ENCODE assay signal across 10 mouse cellular contexts in genomic region chr13:56258196-56259020, GRCm38 (mm10). TPM values are rescaled to one million over a fixed set of nuclear protein-coding genes. Genes with fewer than 3 reads are reported as not detected.
DNase-seq lines count a peak whose midpoint lies in the region; ATAC-seq and TF ChIP-seq lines count a peak whose summit lies in the region.
"Had no signal": no experiment of that assay in that cellular context is flagged by ENCODE, and none has a peak within 500 bp of the region (broad histone marks: within the 10 kb centered on the region; RNA-seq: fewer than 3 reads in every experiment).

No protein-coding gene starts in this region.

- no peak for ATAC-seq in hindbrain, embryonic 16.5 days
- no peak for ATAC-seq in neural tube, embryonic 14.5 days (ENCODE audit: low read depth)

- DNase-seq in kidney, postnatal 4 days, result peak; percentile 10 to 34
- no peak for DNase-seq in kidney, adult 2 months
- peak; percentile 55 for DNase-seq in embryo, embryonic 9.5 days (ENCODE audit: extremely low spot score)
- DNase-seq in adrenal gland, postnatal 14 days, result no peak
- no peak for DNase-seq in urinary bladder, postnatal 4 days (ENCODE audit: low spot score in 2 of 2)
- no peak for DNase-seq in spleen, postnatal 10 days (ENCODE audit: low spot score in 2 of 2)
- DNase-seq: right cerebral cortex, postnatal 25 days had no signal

- no peak for TF ChIP-seq CTCF in kidney, adult 2 months (conservative IDR thresholded peaks at IDR 0.05; ENCODE audit: insufficient read depth, insufficient read length, low read depth, low read length)

- H3K4me3 ChIP-seq in kidney, adult 2 months (ENCODE audit: insufficient read depth, low read depth, low read length), result no peak overlapping the region
- peak overlapping the region; percentile 34 for H3K4me3 ChIP-seq in hindbrain, embryonic 16.5 days (ENCODE audit: low read length)
- peak overlapping the region; percentile 24 for H3K4me3 ChIP-seq in neural tube, embryonic 14.5 days (ENCODE audit: low read depth, low read length)

- H3K9ac ChIP-seq in hindbrain, embryonic 16.5 days (ENCODE audit: low read depth, low read length), result peak overlapping the region; percentile 22; the same call in 1 of the 2 replicates
- H3K9ac ChIP-seq in neural tube, embryonic 14.5 days (replicated peaks; ENCODE audit: low read depth, low read length), result no peak overlapping the region

- H3K4me2 ChIP-seq in hindbrain, embryonic 16.5 days (ENCODE audit: low read length), result peak overlapping the region; percentile 57
- peak overlapping the region; percentile 50 for H3K4me2 ChIP-seq in neural tube, embryonic 14.5 days (ENCODE audit: low read depth, low read length)

- TF ChIP-seq POLR2A in kidney, adult 2 months (IDR thresholded peaks at IDR 0.05; ENCODE audit: low read depth, low read length), result no peak

- no peaks in the 10 kb centered on the region for H3K36me3 ChIP-seq in kidney, adult 2 months (ENCODE audit: control insufficient read depth, insufficient read depth, low read length)
- H3K36me3 ChIP-seq in hindbrain, embryonic 16.5 days (ENCODE audit: control insufficient read depth, insufficient read depth, low read length), result no peaks in the 10 kb centered on the region
- no peaks in the 10 kb centered on the region for H3K36me3 ChIP-seq in neural tube, embryonic 14.5 days (ENCODE audit: control insufficient read depth, insufficient read depth, low read length)

- H3K9me3 ChIP-seq in hindbrain, embryonic 16.5 days (ENCODE audit: control insufficient read depth, low read length), result no peaks in the 10 kb centered on the region
- H3K9me3 ChIP-seq in neural tube, embryonic 14.5 days (ENCODE audit: control insufficient read depth, low read length), result no peaks in the 10 kb centered on the region

- H3K27ac ChIP-seq in kidney, adult 2 months (ENCODE audit: insufficient read depth, low read depth, low read length), result no peak overlapping the region
- no peak overlapping the region for H3K27ac ChIP-seq in hindbrain, embryonic 16.5 days (ENCODE audit: low read depth, low read length)
- H3K27ac ChIP-seq in neural tube, embryonic 14.5 days (ENCODE audit: low read depth, low read length), result no peak overlapping the region

- H3K4me1 ChIP-seq in kidney, adult 2 months (ENCODE audit: control insufficient read depth, insufficient read depth, low read length), result no peaks in the 10 kb centered on the region
- peaks cover 11% of the 10 kb centered on the region for H3K4me1 ChIP-seq in hindbrain, embryonic 16.5 days (ENCODE audit: control insufficient read depth, insufficient read depth, low read depth, low read length)
- H3K4me1 ChIP-seq in neural tube, embryonic 14.5 days (ENCODE audit: control insufficient read depth, insufficient read depth, low read length), result 0 out of 2 replicates have a peak, but pooled peaks cover 3% of the 10 kb centered on the region

- 0 out of 2 replicates have a peak, but pooled peaks cover 2% of the 10 kb centered on the region for H3K27me3 ChIP-seq in kidney, adult 2 months (replicated peaks; ENCODE audit: control insufficient read depth, insufficient read depth, low read length)
- peaks cover 81% of the 10 kb centered on the region for H3K27me3 ChIP-seq in hindbrain, embryonic 16.5 days (replicated peaks; ENCODE audit: control insufficient read depth, insufficient read depth, low read length)
- H3K27me3 ChIP-seq in neural tube, embryonic 14.5 days (ENCODE audit: control insufficient read depth, insufficient read depth, low read length), result peaks cover 74% of the 10 kb centered on the region

- 2% methylated on average over 52 of the region's 52 CpGs for WGBS in kidney, adult 2 months
- WGBS in hindbrain, embryonic 16.5 days, result under 1% methylated on average over 52 of the region's 52 CpGs
- under 1% methylated on average over 52 of the region's 52 CpGs for WGBS in neural tube, embryonic 14.5 days

RNA-seq across cellular contexts. Expression of gene Neurog1, which starts 6.4 kb away (rescaled TPM):
- polyA plus RNA-seq in kidney, adult 2 months (2012; rRNA removed), result not detected in 2 replicates
- polyA plus RNA-seq in hindbrain, embryonic 16.5 days (2015; fragmentation: Nextera tagmentation; extraction: Ambion mirVana), result 0.11 and 1.0 TPM in 2 replicates
- polyA plus RNA-seq in neural tube, embryonic 14.5 days (2014; fragmentation: Nextera tagmentation; extraction: Ambion mirVana), result 0.15 and 0.16 TPM in 2 replicates
- total RNA-seq in adrenal gland, postnatal 14 days (2021), result not detected in 2 replicates
- total RNA-seq: left cerebral cortex, postnatal 10 days had no signal

RNA-seq across cellular contexts. Expression of gene Cxcl14, which starts 37.9 kb away (rescaled TPM):
- polyA plus RNA-seq in kidney, adult 2 months (2012; rRNA removed), result 50.5 and 57.2 TPM in 2 replicates
- polyA plus RNA-seq in hindbrain, embryonic 16.5 days (2015; fragmentation: Nextera tagmentation; extraction: Ambion mirVana), result 7.8 and 10.2 TPM in 2 replicates
- polyA plus RNA-seq in neural tube, embryonic 14.5 days (2014; fragmentation: Nextera tagmentation; extraction: Ambion mirVana), result 1.6 and 2.5 TPM in 2 replicates
- 23.9 and 27.3 TPM in 2 replicates for total RNA-seq in adrenal gland, postnatal 14 days (2021)

Comparison
In these comparisons a context has a peak if more than half of its experiments do, and no peak if none do; other contexts are left out.
1. DNase-seq: peak in kidney, postnatal 4 days (2 of 2) and embryo, embryonic 9.5 days (single experiment); none in kidney, adult 2 months (single experiment), adrenal gland, postnatal 14 days (single experiment), urinary bladder, postnatal 4 days (0 of 2) and spleen, postnatal 10 days (0 of 2).